Mouse (Mus musculus): ENCODE data around the gene Fgfr3.

Fgfr3 gene

GRCm38 (mm10) chr5:33726891-33727290 lies 5.4 kb downstream of the Fgfr3 start:
- DNase-seq (ENCODE audit: low read depth in 1 of 2, low spot score in 2 of 2), result no peak

DNA sequence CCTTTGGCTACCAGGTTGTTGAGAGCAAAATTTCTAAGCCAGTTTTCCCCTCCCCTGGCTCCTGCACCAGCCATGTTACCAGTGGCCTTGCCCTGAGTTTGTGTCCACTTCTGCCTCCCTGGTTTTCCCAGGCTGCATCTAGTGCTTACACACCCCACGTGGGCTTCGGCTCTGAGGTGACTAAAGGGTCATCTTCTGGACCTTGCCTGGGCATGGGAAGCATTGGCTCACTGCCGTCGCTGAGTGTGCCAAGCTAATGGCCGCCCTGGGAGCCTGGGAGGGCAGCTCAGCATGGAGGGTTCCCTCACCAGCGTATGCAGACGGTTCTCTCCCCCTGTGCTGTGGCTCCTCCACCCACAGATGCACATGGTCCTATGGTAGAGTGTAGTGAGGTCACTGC lies 7.4 kb downstream of the Fgfr3 start:
- no peak for DNase-seq (ENCODE audit: low read depth in 1 of 2, low spot score in 2 of 2)

GRCm38 (mm10) chr5:33730516-33730915 lies 9.0 kb downstream of the Fgfr3 start:
- no peak for DNase-seq (ENCODE audit: low read depth in 1 of 2, low spot score in 2 of 2)

DNA sequence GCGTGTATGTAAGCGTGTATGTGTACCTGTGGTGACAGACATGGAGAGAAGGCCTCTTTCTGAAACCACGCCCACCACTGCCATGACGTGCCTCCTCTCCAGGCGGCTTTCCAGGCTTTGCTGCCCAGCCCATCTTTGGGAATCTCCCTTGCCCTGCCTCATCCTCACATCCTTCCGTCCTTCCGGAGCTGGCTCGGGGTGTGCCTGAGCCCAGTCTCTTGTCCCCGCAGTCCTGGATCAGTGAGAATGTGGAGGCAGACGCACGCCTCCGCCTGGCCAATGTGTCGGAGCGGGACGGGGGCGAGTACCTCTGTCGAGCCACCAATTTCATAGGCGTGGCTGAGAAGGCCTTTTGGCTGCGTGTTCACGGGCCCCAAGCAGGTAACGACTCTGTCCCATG lies 9.6 kb downstream of the Fgfr3 start:
- DNase-seq (ENCODE audit: low read depth in 1 of 2, low spot score in 2 of 2), result no peak

DNA sequence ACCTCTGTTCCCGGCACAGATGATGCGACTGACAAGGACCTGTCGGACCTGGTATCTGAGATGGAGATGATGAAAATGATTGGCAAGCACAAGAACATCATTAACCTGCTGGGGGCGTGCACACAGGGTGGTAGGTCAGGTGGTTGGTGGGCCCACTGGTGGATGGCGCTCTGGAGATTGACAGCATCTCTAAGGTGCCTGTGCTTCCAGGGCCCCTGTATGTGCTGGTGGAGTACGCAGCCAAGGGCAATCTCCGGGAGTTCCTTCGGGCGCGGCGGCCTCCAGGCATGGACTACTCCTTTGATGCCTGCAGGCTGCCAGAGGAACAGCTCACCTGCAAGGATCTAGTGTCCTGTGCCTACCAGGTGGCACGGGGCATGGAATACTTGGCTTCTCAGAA lies 12.4 kb downstream of the Fgfr3 start:
- DNase-seq (ENCODE audit: low read depth in 1 of 2, low spot score in 2 of 2), result no peak

DNA sequence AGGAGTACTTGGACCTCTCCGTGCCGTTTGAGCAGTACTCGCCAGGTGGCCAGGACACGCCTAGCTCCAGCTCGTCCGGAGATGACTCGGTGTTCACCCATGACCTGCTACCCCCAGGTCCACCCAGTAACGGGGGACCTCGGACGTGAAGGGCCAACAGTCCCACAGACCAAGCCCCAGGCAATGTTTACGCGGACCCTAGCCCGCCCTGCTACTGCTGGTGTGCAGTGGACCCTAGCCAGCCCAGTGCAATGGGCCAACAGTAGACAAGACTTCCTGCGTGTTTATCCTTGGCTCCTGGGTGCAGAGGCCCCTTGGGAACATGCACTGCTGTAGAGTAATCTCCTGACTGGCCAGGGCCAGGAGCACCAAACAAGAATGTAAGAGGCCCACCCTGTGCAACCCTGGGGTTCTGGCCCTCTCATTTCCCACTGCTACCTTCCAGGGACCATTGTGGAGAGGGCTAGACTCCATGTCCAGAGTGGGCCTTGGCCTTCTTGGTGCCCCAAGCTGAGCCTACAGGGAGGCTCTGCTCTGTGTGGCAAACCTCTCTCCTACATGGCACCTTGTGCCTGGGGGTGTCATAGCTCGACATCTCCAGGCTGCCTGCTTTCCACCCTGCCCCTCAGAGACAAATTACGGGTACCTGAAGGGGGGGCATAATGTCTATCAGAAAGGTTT lies 14.1 kb downstream of the Fgfr3 start:
- DNase-seq (ENCODE audit: low read depth in 1 of 2, low spot score in 2 of 2), result no peak

GRCm38 (mm10) chr5:33736230-33736629 lies 14.8 kb downstream of the Fgfr3 start:
- no peak for DNase-seq (ENCODE audit: low read depth in 1 of 2, low spot score in 2 of 2)

DNA sequence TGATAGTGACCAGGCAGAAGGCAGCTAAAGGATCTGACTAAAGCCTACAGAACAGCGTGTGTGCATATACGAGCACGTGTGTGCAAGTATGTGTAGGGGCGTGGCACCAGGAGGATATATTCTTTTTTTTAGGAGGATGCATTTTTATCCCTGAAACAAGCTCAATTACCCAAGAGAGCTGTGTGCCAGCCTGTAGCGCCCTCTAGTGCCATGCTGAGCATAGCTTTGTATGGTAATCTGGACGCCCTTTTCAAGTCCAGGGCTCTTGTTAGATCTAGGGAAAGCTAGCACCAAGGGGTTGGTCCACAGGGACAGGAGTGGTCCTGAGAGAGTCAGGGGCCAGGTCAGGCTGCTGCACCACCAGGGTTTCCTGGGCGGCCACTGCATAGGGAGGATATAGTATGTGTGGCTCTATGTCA lies 16.4 kb downstream of the Fgfr3 start:
- no peak for DNase-seq (ENCODE audit: low read depth in 1 of 2, low spot score in 2 of 2)

GRCm38 (mm10) chr5:33738341-33738740 lies 16.9 kb downstream of the Fgfr3 start:
- no peak for DNase-seq (ENCODE audit: low read depth in 1 of 2, low spot score in 2 of 2)

GRCm38 (mm10) chr5:33740548-33740947 lies 19.1 kb downstream of the Fgfr3 start:
- DNase-seq (ENCODE audit: low read depth in 1 of 2, low spot score in 2 of 2), result no peak

- no peak for DNase-seq (ENCODE audit: low read depth in 1 of 2, low spot score in 2 of 2)
These were observed 22.0 kb downstream of the Fgfr3 start for GRCm38 (mm10) chr5:33743481-33743880.

- no peak for DNase-seq (ENCODE audit: low read depth in 1 of 2, low spot score in 2 of 2)
These were observed 55.7 kb downstream of the Fgfr3 start for GRCm38 (mm10) chr5:33777195-33777594.

DNA sequence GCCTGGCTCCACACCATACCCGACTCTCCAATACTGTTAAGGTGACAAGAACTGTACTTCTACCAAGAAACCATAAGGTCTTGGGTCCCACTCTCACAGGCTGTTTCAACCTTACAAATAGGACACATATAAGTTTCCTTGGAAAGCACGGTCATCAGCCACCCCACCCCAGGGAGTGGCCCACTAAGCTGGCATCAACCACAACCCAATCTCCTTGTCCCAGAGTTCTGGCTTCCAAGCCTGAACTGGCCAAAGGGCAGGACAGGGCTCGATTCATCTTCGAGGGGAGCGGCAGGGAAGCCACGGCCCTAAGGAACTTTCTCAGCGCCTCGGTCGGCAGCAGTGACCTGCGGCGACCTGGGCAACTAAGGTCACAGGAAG lies 60.5 kb downstream of the Fgfr3 start:
- DNase-seq (ENCODE audit: low read depth in 1 of 2, low spot score in 2 of 2), result peak in 1 of 2 experiments; percentile 3

- DNase-seq (ENCODE audit: low read depth in 1 of 2, low spot score in 2 of 2), result peak; percentile 81 to 86
These were observed 61.0 kb downstream of the Fgfr3 start, which contains the start of gene Letm1 for GRCm38 (mm10) chr5:33782345-33782998. Gene Letm1 (minus strand): TSS chr5:33782817.

- no peak for DNase-seq (ENCODE audit: low read depth in 1 of 2, low spot score in 2 of 2)
These were observed 61.5 kb downstream of the Fgfr3 start for GRCm38 (mm10) chr5:33782999-33783390.
